Mouse (Mus musculus) liver, adult 2 months (tissue): ENCODE data around the gene Zfp207.

Experiments used
- CTCF ChIP-seq: fragments of 200-500 bp; IDR thresholded peaks from 2 replicates; pipeline ENCODE4 v1.5.1; 2011; ENCODE audit warnings: low read depth, low read length, control low read depth
- POLR2A ChIP-seq: fragments of 200-500 bp; IDR thresholded peaks from 2 replicates; pipeline ENCODE4 v1.6.1; 2011; ENCODE audit warnings: low read length, control low read depth; ENCODE audit not compliant: insufficient read depth; ENCODE audit errors: extremely low read depth

- TF ChIP-seq POLR2A (no peak), CTCF (no peak)
These were observed 47.4 kb downstream of the Zfp207 start for GRCm38 (mm10) chr11:80430366-80430910.
